Mouse (Mus musculus): ENCODE measurements around the gene Lpar6.
A peak's percentile ranks its signal among the peaks of the same experiment; 100 is the strongest.

Lpar6 gene

GRCm38 (mm10) chr14:73237848-73238321 lies at the start of gene Lpar6:
TSS of gene Lpar6 (plus strand) at chr14:73237895.
- DNase-seq = peak; percentile 8 to 38

- no peak for DNase-seq
Measured at GRCm38 (mm10) chr14:73199058-73199457, 38.6 kb upstream of the Lpar6 start.

GRCm38 (mm10) chr14:73201447-73201846 lies 36.2 kb upstream of the Lpar6 start:
- DNase-seq = no peak

GRCm38 (mm10) chr14:73204016-73204415 lies 33.7 kb upstream of the Lpar6 start:
- no peak for DNase-seq

GRCm38 (mm10) chr14:73209262-73209661 lies 28.4 kb upstream of the Lpar6 start:
- DNase-seq = no peak

- DNase-seq = no peak
Measured at GRCm38 (mm10) chr14:73210196-73210595, 27.5 kb upstream of the Lpar6 start.

GRCm38 (mm10) chr14:73211477-73211876 lies 26.2 kb upstream of the Lpar6 start:
- DNase-seq = no peak

GRCm38 (mm10) chr14:73217062-73217461 lies 20.6 kb upstream of the Lpar6 start:
- no peak for DNase-seq

GRCm38 (mm10) chr14:73222316-73222970 lies 15.3 kb upstream of the Lpar6 start:
- DNase-seq = no peak

- no peak for DNase-seq
Measured at GRCm38 (mm10) chr14:73226346-73226745, 11.3 kb upstream of the Lpar6 start.

- no peak for DNase-seq
Measured at GRCm38 (mm10) chr14:73226849-73227248, 10.8 kb upstream of the Lpar6 start.

- no peak for DNase-seq
Measured at GRCm38 (mm10) chr14:73231286-73231982, 6.3 kb upstream of the Lpar6 start.

- no peak for DNase-seq
Measured at GRCm38 (mm10) chr14:73234468-73235031, 3.1 kb upstream of the Lpar6 start.

GRCm38 (mm10) chr14:73238498-73239250 lies 979 bp downstream of the Lpar6 start:
- peak; percentile 21 to 44 for DNase-seq

GRCm38 (mm10) chr14:73239291-73239690 lies 1.6 kb downstream of the Lpar6 start:
- no peak for DNase-seq

GRCm38 (mm10) chr14:73239857-73240256 lies 2.2 kb downstream of the Lpar6 start:
- no peak for DNase-seq

- no peak for DNase-seq
Measured at GRCm38 (mm10) chr14:73244061-73244597, 6.4 kb downstream of the Lpar6 start.

- DNase-seq = no peak
Measured at GRCm38 (mm10) chr14:73250056-73250455, 12.4 kb downstream of the Lpar6 start.

GRCm38 (mm10) chr14:73252276-73252675 lies 14.6 kb downstream of the Lpar6 start:
- DNase-seq = no peak

GRCm38 (mm10) chr14:73253453-73254251 lies 16.0 kb downstream of the Lpar6 start:
- no peak for DNase-seq

GRCm38 (mm10) chr14:73254412-73254811 lies 16.7 kb downstream of the Lpar6 start:
- DNase-seq = no peak

GRCm38 (mm10) chr14:73255426-73255970 lies 17.8 kb downstream of the Lpar6 start:
- no peak for DNase-seq

All from spleen, adult 18-20 months (tissue).